Comparison of ENCODE assay signal across 21 mouse cellular contexts in genomic region chr14:56349541-56349940, GRCm38 (mm10). TPM values are rescaled to one million over a fixed set of nuclear protein-coding genes. Genes with fewer than 3 reads are reported as not detected.
DNase-seq lines count a peak whose midpoint lies in the region; ATAC-seq lines count a peak whose summit lies in the region.
"Had no signal": no experiment of that assay in that cellular context is flagged by ENCODE, and none has a peak within 500 bp of the region (broad histone marks: within the 10 kb centered on the region; RNA-seq: fewer than 3 reads in every experiment).

No protein-coding gene starts in this region.

- 0 out of 2 replicates have a peak, but pooled peaks have one; percentile 45 for ATAC-seq in cerebellum, adult (ENCODE audit: insufficient number of reproducible peaks, low FRiP score, low TSS enrichment)
- no peak for ATAC-seq in megakaryocyte-erythroid progenitor cell, adult 5-6 weeks (replicated peaks; ENCODE audit: low FRiP score, low TSS enrichment, poor library complexity, severe bottlenecking)
- ATAC-seq: forebrain, embryonic 14.5 days; intestine, postnatal 0 days had no signal

- DNase-seq in brain, adult 2 months (ENCODE audit: low read depth, low spot score) = peak; percentile 27
- DNase-seq in cerebellum, adult 8-10 months = peak; percentile 33
- DNase-seq in cerebellum, postnatal 25 days = peak; percentile 53 to 72
- no peak for DNase-seq in layer of hippocampus, postnatal 25 days (ENCODE audit: extremely low spot score in 1 of 2, low spot score in 1 of 2)
- DNase-seq: adrenal gland, adult 2 months; adrenal gland, postnatal 36 days; B cell, adult 2 months; gastrocnemius, postnatal 25 days; heart, adult 18-20 months; heart, postnatal 4 days; layer of hippocampus, postnatal 36 days; lung, embryonic 14.5 days; lung, postnatal 14 days; thymus, postnatal 4 days had no signal

RNA-seq across cellular contexts. Expression of gene Atp12a, which starts 15.3 kb away (rescaled TPM):
- total RNA-seq in layer of hippocampus, postnatal 25 days (2021) = not detected
- not detected in 2 replicates for total RNA-seq in megakaryocyte-erythroid progenitor cell, adult 5-6 weeks (2014; fragmentation: Nextera tagmentation)
- not detected in 2 replicates for total RNA-seq in megakaryocyte-erythroid progenitor cell, adult 5-6 weeks (2017)
- total RNA-seq: adrenal gland, postnatal 36 days; gastrocnemius, adult 18-20 months; gastrocnemius, postnatal 25 days; heart, adult 18-20 months; heart, postnatal 4 days; layer of hippocampus, adult 8-10 months; layer of hippocampus, postnatal 36 days; liver, adult 2 months had no signal

RNA-seq across cellular contexts. Expression of gene Rnf17, which starts 52.8 kb away (rescaled TPM):
- total RNA-seq in layer of hippocampus, postnatal 25 days (2021) = under 1 TPM; 0.62 to 0.94 TPM
- total RNA-seq in megakaryocyte-erythroid progenitor cell, adult 5-6 weeks (2014; fragmentation: Nextera tagmentation) = 19.2 and 19.5 TPM in 2 replicates
- total RNA-seq in megakaryocyte-erythroid progenitor cell, adult 5-6 weeks (2017) = 2.8 and 5.8 TPM in 2 replicates
- total RNA-seq: gastrocnemius, postnatal 25 days had no signal

Comparison
In these comparisons a context has a peak if more than half of its experiments do, and no peak if none do; other contexts are left out.
1. DNase-seq: peak in brain, adult 2 months (single experiment), cerebellum, adult 8-10 months (single experiment) and cerebellum, postnatal 25 days (2 of 2); none in layer of hippocampus, postnatal 25 days (0 of 2).